Mouse (Mus musculus) gastrocnemius, adult 2 months (tissue): ENCODE measurements around the gene Cd82. TPM values are rescaled to one million over a fixed set of nuclear protein-coding genes. Genes with fewer than 3 reads are reported as not detected.

ENCODE experiments used
- DNase-seq: peaks from one replicate; pipeline ENCODE4 v3.0.0; 2022
- H3K27ac ChIP-seq: fragments of 200-600 bp; 2 replicates; pipeline ENCODE4 v1.8.1; 2022; ENCODE audit warnings: mild to moderate bottlenecking
- H3K4me3 ChIP-seq: fragments of 200-600 bp; 2 replicates; pipeline ENCODE4 v1.8.1; 2022; ENCODE audit warnings: mild to moderate bottlenecking, moderate library complexity
- CTCF ChIP-seq: fragments of 200-600 bp; IDR thresholded peaks from 2 replicates; pipeline ENCODE4 v1.8.1; 2022; ENCODE audit warnings: antibody characterized with exemption, mild to moderate bottlenecking, moderate library complexity
- intact Hi-C: fragments of 180-260 bp; cut with DNase I; formaldehyde crosslinking; loops from one replicate; pipeline ENCODE4 v1.15.1; 2025
- long read RNA-seq, 2 experiments: library from polyadenylated mRNA; stranded (forward); transcript quantifications; one replicate each; pipeline ENCODE4 v2.0.0; 2021
- total RNA-seq, 2 experiments: library from RNA; stranded (reverse); gene quantifications; 2 replicates each; pipeline ENCODE4 v1.2.3; 2021

Gene Cd82
- 10 to 100 TPM in 1 of 2 experiments, 1 to 10 TPM in 1; 6.6 to 17.8 TPM for total RNA-seq
- long read RNA-seq, experiment 1, partial matches to known transcripts, result 0 of 3 reads
- long read RNA-seq, experiment 1, other reads (novel, unspliced or antisense), result 0 of 3 reads
- long read RNA-seq, experiment 2, partial matches to known transcripts, result 1 of 2 reads
- long read RNA-seq, experiment 2, other reads (novel, unspliced or antisense), result 0 of 2 reads

- Histone ChIP-seq H3K4me3 (peak within 1 kb of the TSS; percentile 79), H3K27ac (peak within 1 kb of the TSS; percentile 84)
- peak; percentile 78 for DNase-seq
- intact Hi-C loops, result no loop called here
- TF ChIP-seq CTCF, result no peak
These were observed at the start of gene Cd82 for GRCm38 (mm10) chr2:93462760-93463159. Gene Cd82, minus strand, starts transcription at chr2:93463140.

GRCm38 (mm10) chr2:93512130-93512529, 49.2 kb upstream of the Cd82 start:
- no peak overlapping the region for H3K27ac ChIP-seq
- H3K4me3 ChIP-seq, result no peak overlapping the region
- no peak for TF ChIP-seq CTCF
- DNase-seq, result no peak
- intact Hi-C loops, result no loop called here

GRCm38 (mm10) chr2:93510839-93511238, 47.9 kb upstream of the Cd82 start:
- intact Hi-C loops, result no loop called here
- H3K27ac ChIP-seq, result no peak overlapping the region
- H3K4me3 ChIP-seq, result no peak overlapping the region
- no peak for TF ChIP-seq CTCF
- no peak for DNase-seq

GRCm38 (mm10) chr2:93509777-93510750, 47.1 kb upstream of the Cd82 start:
- intact Hi-C loops, result no loop called here
- no peak for TF ChIP-seq CTCF
- H3K4me3 ChIP-seq, result no peak overlapping the region
- DNase-seq, result no peak
- no peak overlapping the region for H3K27ac ChIP-seq

- no peak for DNase-seq
- intact Hi-C loops, result no loop called here
- no peak for TF ChIP-seq CTCF
These were observed 42.2 kb upstream of the Cd82 start for GRCm38 (mm10) chr2:93505091-93505490.

GRCm38 (mm10) chr2:93503353-93503752, 40.4 kb upstream of the Cd82 start:
- H3K4me3 ChIP-seq, result no peak overlapping the region
- TF ChIP-seq CTCF, result no peak
- DNase-seq, result no peak
- intact Hi-C loops, result no loop called here
- no peak overlapping the region for H3K27ac ChIP-seq

More at GRCm38 (mm10) chr2:93505091-93505490, 42.2 kb upstream of the Cd82 start:
- Histone ChIP-seq H3K27ac (no peak overlapping the region), H3K4me3 (no peak overlapping the region)

GRCm38 (mm10) chr2:93501303-93501702, 38.4 kb upstream of the Cd82 start:
- TF ChIP-seq CTCF, result no peak
- intact Hi-C loops, result no loop called here

GRCm38 (mm10) chr2:93497221-93497620, 34.3 kb upstream of the Cd82 start:
- TF ChIP-seq CTCF, result no peak
- no peak for DNase-seq
- intact Hi-C loops, result no loop called here
- Histone ChIP-seq H3K4me3 (no peak overlapping the region), H3K27ac (no peak overlapping the region)

More at GRCm38 (mm10) chr2:93501303-93501702, 38.4 kb upstream of the Cd82 start:
- Histone ChIP-seq H3K4me3 (no peak overlapping the region), H3K27ac (no peak overlapping the region)
- DNase-seq, result no peak

GRCm38 (mm10) chr2:93495170-93495569, 32.2 kb upstream of the Cd82 start:
- H3K27ac ChIP-seq, result no peak overlapping the region
- H3K4me3 ChIP-seq, result no peak overlapping the region
- TF ChIP-seq CTCF, result no peak
- DNase-seq, result no peak
- intact Hi-C loops, result no loop called here

GRCm38 (mm10) chr2:93493541-93493940, 30.6 kb upstream of the Cd82 start:
- intact Hi-C loops, result no loop called here
- Histone ChIP-seq H3K27ac (no peak overlapping the region), H3K4me3 (no peak overlapping the region)
- no peak for DNase-seq
- no peak for TF ChIP-seq CTCF

GRCm38 (mm10) chr2:93490516-93490915, 27.6 kb upstream of the Cd82 start:
- no peak for TF ChIP-seq CTCF
- no peak for DNase-seq
- intact Hi-C loops, result no loop called here
- no peak overlapping the region for H3K4me3 ChIP-seq
- no peak overlapping the region for H3K27ac ChIP-seq

- no peak for DNase-seq
- no peak overlapping the region for H3K4me3 ChIP-seq
- intact Hi-C loops, result no loop called here
- no peak for TF ChIP-seq CTCF
- no peak overlapping the region for H3K27ac ChIP-seq
These were observed 26.1 kb upstream of the Cd82 start for GRCm38 (mm10) chr2:93488911-93489587.

- intact Hi-C loops, result no loop called here
- no peak for DNase-seq
- TF ChIP-seq CTCF, result no peak
- Histone ChIP-seq H3K4me3 (no peak overlapping the region), H3K27ac (no peak overlapping the region)
These were observed 22.5 kb upstream of the Cd82 start for GRCm38 (mm10) chr2:93485459-93485858.
